Mouse (Mus musculus) liver, postnatal 0 days (tissue): Measurements from ENCODE around the gene Chn1.

Experiments used
- CTCF ChIP-seq: sonication (generic); IDR thresholded peaks from 2 replicates; pipeline ENCODE4 v1.5.1; 2016; ENCODE audit warnings: antibody characterized with exemption, low read depth
- EP300 ChIP-seq: IDR thresholded peaks from 2 replicates; pipeline ENCODE4 v1.6.1; 2016; ENCODE audit warnings: antibody characterized with exemption, low read depth, mild to moderate bottlenecking

- no peak for TF ChIP-seq EP300
- no peak for TF ChIP-seq CTCF
These were observed 11.6 kb downstream of the Chn1 start for GRCm38 (mm10) chr2:73763541-73763940.
